Mouse (Mus musculus) neural tube, embryonic 12.5 days (tissue): ENCODE measurements around the gene Tmem198b. TPM values are rescaled to one million over a fixed set of nuclear protein-coding genes. Genes with fewer than 3 reads are reported as not detected.

Source experiments
- ATAC-seq: fragments of 200-750 bp; cut with Nextera tagmentation; 2 replicates; pipeline ENCODE4 v1.8.0; 2017; ENCODE audit warnings: low read depth, mild to moderate bottlenecking, moderate TSS enrichment, moderate library complexity; ENCODE audit not compliant: low FRiP score
- H3K27ac ChIP-seq: fragments of 300-500 bp; sonication (generic); 2 replicates; pipeline ENCODE4 v1.5.1; 2016
- H3K27me3 ChIP-seq: fragments of 300-500 bp; sonication (generic); replicated peaks from 2 replicates; pipeline ENCODE4 v1.6.1; 2016; ENCODE audit warnings: mild to moderate bottlenecking
- H3K36me3 ChIP-seq: fragments of 300-500 bp; sonication (generic); 2 replicates; pipeline ENCODE4 v1.6.1; 2016; ENCODE audit warnings: mild to moderate bottlenecking
- H3K4me1 ChIP-seq: fragments of 300-500 bp; sonication (generic); 2 replicates; pipeline ENCODE4 v1.6.1; 2016
- H3K4me2 ChIP-seq: fragments of 300-500 bp; sonication (generic); replicated peaks from 2 replicates; pipeline ENCODE4 v1.6.1; 2016; ENCODE audit warnings: mild to moderate bottlenecking
- H3K4me3 ChIP-seq: fragments of 300-500 bp; sonication (generic); 2 replicates; pipeline ENCODE4 v1.5.1; 2016
- H3K9ac ChIP-seq: fragments of 300-500 bp; sonication (generic); 2 replicates; pipeline ENCODE4 v1.6.1; 2016; ENCODE audit warnings: mild to moderate bottlenecking
- H3K9me3 ChIP-seq: fragments of 300-500 bp; sonication (generic); 2 replicates; pipeline ENCODE4 v1.6.1; 2016; ENCODE audit warnings: mild to moderate bottlenecking
- WGBS: fragments of 180-500 bp; shearing (Covaris S2); methylation state at CpG from one replicate; pipeline ENCODE4 v1.1.7; 2016; 5-methylcytosine and 5-hydroxymethylcytosine counted together
- polyA plus RNA-seq: library from polyadenylated mRNA; unstranded; fragments of >200 nt; fragmentation: Nextera tagmentation; extraction: Ambion mirVana; gene quantifications from 2 replicates; pipeline ENCODE4 v1.2.1, GENCODE M21; 2016

Tmem198b gene
- polyA plus RNA-seq, 1 experiment from 2014 or later: 19.7 TPM

DNA sequence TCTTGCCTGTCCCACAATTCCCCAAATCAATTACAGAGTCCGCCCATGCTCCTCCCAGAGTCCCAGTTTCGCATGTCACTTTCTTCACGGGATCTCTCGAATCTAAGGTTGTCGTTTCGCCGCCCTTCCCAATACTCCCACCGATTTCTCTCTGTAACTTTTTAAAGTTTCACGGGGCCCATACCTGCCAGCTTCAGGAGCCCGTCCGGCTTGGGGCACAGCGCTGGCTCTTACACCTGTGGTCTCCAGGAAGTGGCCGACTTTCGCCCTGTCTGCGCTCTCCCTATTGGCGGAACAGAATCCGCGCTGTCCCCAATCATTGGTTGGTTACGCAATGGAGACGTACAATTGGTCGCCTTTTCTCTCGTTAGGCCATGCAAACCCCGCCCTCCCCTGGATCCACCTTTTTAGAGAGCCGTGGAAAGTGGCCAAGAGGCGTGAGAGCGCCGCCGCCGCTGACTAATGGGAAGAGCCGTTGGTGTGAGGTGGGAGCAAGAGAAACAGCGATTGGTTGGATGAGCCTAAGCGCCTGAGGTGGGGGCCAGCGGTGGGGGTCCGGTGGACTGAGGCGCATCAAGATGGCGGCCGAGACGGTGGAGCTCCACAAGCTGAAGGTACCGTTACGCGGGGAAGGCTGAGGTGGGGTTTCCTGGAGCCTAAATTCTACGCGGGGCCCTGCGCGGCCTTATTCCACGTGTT lies 17.3 kb upstream of the Tmem198b start, which contains the start of gene Ormdl2:
Ormdl2 (minus strand) TSS at position 288 of the 699 bp plus-strand sequence.
- no peaks in the 10 kb centered on the region for H3K9me3 ChIP-seq
- peak within 1 kb of the TSS; percentile 81 for H3K4me3 ChIP-seq
- no peak within 1 kb of the TSS for H3K27ac ChIP-seq
- peak within 1 kb of the TSS; percentile 70 for H3K9ac ChIP-seq
- H3K36me3 ChIP-seq: peaks cover 32% of the 10 kb centered on the region
- peaks cover 17% of the 10 kb centered on the region for H3K4me1 ChIP-seq
- no peaks in the 10 kb centered on the region for H3K27me3 ChIP-seq
- peak within 1 kb of the TSS; percentile 79 for H3K4me2 ChIP-seq
- peak; percentile 100 for ATAC-seq
- WGBS: under 1% methylated on average over 46 of the region's 46 CpGs

GRCm38 (mm10) chr10:128820217-128820616 lies 16.0 kb upstream of the Tmem198b start:
- Histone ChIP-seq H3K36me3 (peaks cover 43% of the 10 kb centered on the region), H3K4me3 (no peak overlapping the region), H3K9me3 (no peaks in the 10 kb centered on the region), H3K27ac (no peak overlapping the region), H3K4me2 (no peak overlapping the region), H3K27me3 (no peaks in the 10 kb centered on the region), H3K9ac (no peak overlapping the region), H3K4me1 (peaks cover 17% of the 10 kb centered on the region)
- 93% methylated on average over 4 of the region's 4 CpGs for WGBS
- no peak for ATAC-seq

- Histone ChIP-seq H3K9ac (no peak within 1 kb of the TSS), H3K27ac (no peak within 1 kb of the TSS), H3K4me3 (no peak within 1 kb of the TSS), H3K4me2 (no peak within 1 kb of the TSS), H3K36me3 (peaks cover 58% of the 10 kb centered on the region), H3K4me1 (peaks cover 8% of the 10 kb centered on the region; the same call in 1 of the 2 replicates), H3K27me3 (no peaks in the 10 kb centered on the region), H3K9me3 (no peaks in the 10 kb centered on the region)
- no peak for ATAC-seq
- 92% methylated on average over 13 of the region's 13 CpGs for WGBS
Observed at GRCm38 (mm10) chr10:128817033-128817432, 12.9 kb upstream of the Tmem198b start, which contains the start of gene Sarnp. Sarnp (plus strand) TSS chr10:128817333.

DNA sequence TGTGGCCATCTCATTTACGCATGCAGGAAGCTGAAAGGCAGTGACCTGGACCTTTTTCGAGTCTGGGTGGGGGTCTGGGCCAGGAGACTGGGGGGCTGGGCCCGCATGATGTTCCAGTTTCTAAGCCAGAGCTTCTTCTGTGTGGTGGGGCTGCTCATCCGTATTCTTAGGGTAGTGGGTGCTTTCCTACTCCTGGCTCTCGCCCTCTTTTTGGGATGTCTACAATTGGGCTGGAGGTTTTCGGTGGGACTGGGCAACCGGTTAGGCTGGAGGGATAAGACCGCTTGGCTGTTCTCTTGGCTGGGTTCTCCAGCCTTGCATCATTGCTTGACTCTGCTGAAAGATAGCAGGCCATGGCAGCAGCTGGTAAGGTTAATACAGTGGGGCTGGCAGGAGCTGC lies 2.8 kb upstream of the Tmem198b start:
- peak overlapping the region; percentile 13 for H3K4me3 ChIP-seq
- no peaks in the 10 kb centered on the region for H3K27me3 ChIP-seq
- 91% methylated on average over 8 of the region's 8 CpGs for WGBS

GRCm38 (mm10) chr10:128806086-128806485 lies 1.9 kb upstream of the Tmem198b start:
- ATAC-seq: no peak
- H3K4me2 ChIP-seq: peak overlapping the region; percentile 78
- peak overlapping the region; percentile 78 for H3K9ac ChIP-seq
- peaks cover 53% of the 10 kb centered on the region for H3K4me1 ChIP-seq
- H3K36me3 ChIP-seq: peaks cover 25% of the 10 kb centered on the region
- no peaks in the 10 kb centered on the region for H3K9me3 ChIP-seq
- H3K27ac ChIP-seq: no peak overlapping the region
- H3K4me3 ChIP-seq: peak overlapping the region; percentile 82
- WGBS: 67% methylated on average over 6 of the region's 6 CpGs
- H3K27me3 ChIP-seq: no peaks in the 10 kb centered on the region

More for the DNA sequence above, 2.8 kb upstream of the Tmem198b start:
- Histone ChIP-seq H3K27ac (no peak overlapping the region), H3K9me3 (no peaks in the 10 kb centered on the region), H3K9ac (peak overlapping the region; percentile 78; the same call in 1 of the 2 replicates), H3K36me3 (peaks cover 20% of the 10 kb centered on the region), H3K4me1 (peaks cover 53% of the 10 kb centered on the region), H3K4me2 (peak overlapping the region; percentile 78)
- no peak for ATAC-seq

DNA sequence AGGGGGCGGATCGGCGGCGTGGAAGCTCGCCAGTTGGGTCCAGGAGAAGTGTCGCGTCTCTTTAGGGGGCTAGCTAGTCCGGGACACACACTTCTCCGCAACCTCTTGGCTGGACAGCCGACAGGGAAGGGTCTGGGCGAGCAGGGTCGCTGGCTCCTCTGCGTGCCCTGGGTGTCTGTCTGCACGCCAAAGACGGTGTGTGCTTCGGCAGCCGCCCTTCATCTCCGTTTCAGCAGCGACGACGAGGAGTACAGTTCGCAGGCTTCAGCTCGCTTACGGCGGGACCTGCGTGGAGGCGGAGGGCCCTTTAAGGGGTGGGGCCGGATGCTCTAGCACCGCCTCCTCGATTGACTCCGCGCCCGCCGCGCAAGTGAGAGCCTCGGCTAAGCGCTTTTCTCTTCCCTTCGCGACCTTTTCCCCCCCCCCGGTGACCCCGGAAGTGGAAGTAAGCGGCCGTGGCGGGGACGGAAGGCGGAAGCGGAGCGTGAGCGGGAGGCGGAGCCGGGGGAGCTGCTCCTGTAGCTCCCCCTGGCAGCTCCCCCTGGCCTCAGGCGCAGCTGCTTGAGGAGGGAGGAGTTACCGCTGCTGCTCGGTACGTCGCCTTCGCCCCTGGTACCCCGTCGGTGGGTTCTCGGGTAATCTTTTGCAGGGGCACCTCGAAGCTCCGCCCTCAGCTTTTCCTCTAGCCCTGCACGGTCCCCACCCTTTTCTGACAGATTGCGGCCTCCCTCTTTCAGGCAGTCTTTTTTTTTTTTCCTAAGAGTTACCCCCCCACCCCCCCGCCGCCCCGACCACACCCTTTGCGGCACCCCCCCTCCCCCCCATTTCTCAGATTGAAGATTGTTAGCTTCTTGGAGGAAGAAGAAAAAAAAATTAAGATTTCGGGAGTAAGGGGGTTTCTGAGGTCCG lies 1.2 kb upstream of the Tmem198b start:
- Histone ChIP-seq H3K27me3 (no peaks in the 10 kb centered on the region), H3K9me3 (no peaks in the 10 kb centered on the region), H3K4me2 (peak overlapping the region; percentile 78), H3K27ac (peak overlapping the region; percentile 95), H3K36me3 (peaks cover 30% of the 10 kb centered on the region), H3K4me1 (peaks cover 53% of the 10 kb centered on the region), H3K4me3 (peak overlapping the region; percentile 82), H3K9ac (peak overlapping the region; percentile 78)
- peak; percentile 93 for ATAC-seq
- under 1% methylated on average over 66 of the region's 70 CpGs for WGBS

GRCm38 (mm10) chr10:128803771-128804270 lies 349 bp downstream of the Tmem198b start, which contains the start of gene Dnajc14:
Dnajc14 (plus strand) TSS chr10:128804062.
- H3K9me3 ChIP-seq: no peaks in the 10 kb centered on the region
- peaks cover 29% of the 10 kb centered on the region for H3K36me3 ChIP-seq
- H3K27ac ChIP-seq: peak within 1 kb of the TSS; percentile 95
- under 1% methylated on average over 14 of the region's 14 CpGs for WGBS
- H3K4me2 ChIP-seq: peak within 1 kb of the TSS; percentile 78
- peak within 1 kb of the TSS; percentile 82 for H3K4me3 ChIP-seq
- peaks cover 45% of the 10 kb centered on the region for H3K4me1 ChIP-seq
- ATAC-seq: peak; percentile 3; the same call in 1 of the 2 replicates
- H3K9ac ChIP-seq: peak within 1 kb of the TSS; percentile 78
- no peaks in the 10 kb centered on the region for H3K27me3 ChIP-seq

DNA sequence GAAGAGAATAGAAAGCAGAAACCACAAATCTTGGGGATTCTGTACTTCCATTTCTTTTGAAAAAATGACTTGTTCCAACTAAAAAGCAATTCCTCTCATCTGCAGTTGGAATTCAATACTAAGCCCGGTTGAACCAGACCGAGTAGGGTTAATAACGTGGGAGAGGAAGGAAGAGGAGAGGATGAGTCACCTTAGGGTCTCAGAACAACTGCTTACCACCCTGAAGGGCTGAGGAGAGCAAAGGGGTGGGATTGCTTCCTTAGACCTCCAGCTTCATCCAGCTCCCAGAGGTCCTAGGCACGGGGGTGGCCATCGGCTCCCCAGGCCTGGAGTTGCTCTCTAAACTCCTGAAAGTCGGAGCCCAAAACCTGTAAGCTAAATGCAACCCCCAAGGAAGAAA lies 809 bp downstream of the Tmem198b start:
- Histone ChIP-seq H3K9ac (peak overlapping the region; percentile 78), H3K4me2 (peak overlapping the region; percentile 78), H3K9me3 (no peaks in the 10 kb centered on the region), H3K4me3 (peak overlapping the region; percentile 82), H3K27me3 (no peaks in the 10 kb centered on the region), H3K27ac (no peak overlapping the region; the same call in 1 of the 2 replicates), H3K4me1 (peaks cover 40% of the 10 kb centered on the region), H3K36me3 (peaks cover 24% of the 10 kb centered on the region)
- 20% methylated on average over 6 of the region's 6 CpGs for WGBS
- ATAC-seq: no peak

GRCm38 (mm10) chr10:128802956-128803355 lies 1.2 kb downstream of the Tmem198b start:
- Histone ChIP-seq H3K27ac (no peak overlapping the region), H3K4me2 (peak overlapping the region; percentile 78), H3K9me3 (no peaks in the 10 kb centered on the region), H3K4me1 (peaks cover 36% of the 10 kb centered on the region), H3K9ac (peak overlapping the region; percentile 78), H3K36me3 (peaks cover 21% of the 10 kb centered on the region; the same call in 1 of the 2 replicates), H3K27me3 (no peaks in the 10 kb centered on the region), H3K4me3 (peak overlapping the region; percentile 82; the same call in 1 of the 2 replicates)
- ATAC-seq: no peak
- 67% methylated on average over 4 of the region's 4 CpGs for WGBS

DNA sequence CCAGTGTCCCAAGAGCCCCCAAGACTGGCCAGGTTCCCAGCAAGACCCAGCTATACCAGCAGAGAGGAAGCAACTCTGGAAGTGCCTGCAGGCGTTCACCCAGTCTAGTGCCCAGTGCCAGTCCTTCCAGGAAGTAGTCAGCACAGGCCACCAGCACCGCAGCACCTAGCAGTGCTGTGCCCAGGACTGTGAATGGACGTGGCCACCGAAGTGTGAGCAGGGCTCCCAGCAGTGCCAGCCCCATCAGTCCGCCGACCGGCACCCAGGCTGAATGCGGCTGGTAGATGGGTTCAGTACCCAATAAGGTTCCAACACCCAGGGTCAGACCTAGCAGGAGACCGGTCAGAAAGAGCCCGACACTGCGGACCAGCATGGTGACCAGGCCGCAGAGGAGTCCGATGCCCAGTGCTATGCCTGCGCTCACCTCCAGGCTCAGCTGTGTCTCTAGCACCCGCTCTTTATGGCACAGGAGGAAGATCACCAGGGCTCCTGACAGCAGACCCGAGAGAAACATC lies 2.1 kb downstream of the Tmem198b start:
- Histone ChIP-seq H3K9ac (0 out of 2 replicates have a peak overlapping the region, but pooled peaks have one; percentile 29), H3K9me3 (no peaks in the 10 kb centered on the region), H3K36me3 (peaks cover 21% of the 10 kb centered on the region; the same call in 1 of the 2 replicates), H3K4me2 (peak overlapping the region; percentile 3; the same call in 1 of the 2 replicates), H3K27ac (no peak overlapping the region), H3K4me1 (peaks cover 27% of the 10 kb centered on the region), H3K27me3 (no peaks in the 10 kb centered on the region), H3K4me3 (no peak overlapping the region)
- no peak for ATAC-seq
- WGBS: 86% methylated on average over 16 of the region's 16 CpGs

DNA sequence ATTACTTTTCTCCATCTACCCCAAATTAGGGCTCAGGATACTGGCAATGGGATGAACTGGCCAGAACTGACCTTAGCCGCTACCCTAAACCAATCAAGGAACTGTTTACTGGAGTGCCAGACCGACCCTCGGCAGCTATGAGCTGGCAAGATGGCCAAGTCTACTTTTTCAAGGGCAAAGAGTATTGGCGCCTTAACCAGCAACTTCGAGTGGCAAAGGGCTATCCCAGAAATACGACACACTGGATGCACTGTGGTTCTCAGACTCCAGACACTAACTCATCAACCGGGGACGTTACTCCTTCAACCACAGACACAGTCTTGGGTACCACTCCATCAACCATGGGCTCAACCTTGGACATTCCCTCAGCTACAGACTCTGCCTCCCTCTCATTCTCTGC lies 5.5 kb downstream of the Tmem198b start:
- H3K9ac ChIP-seq: no peak overlapping the region
- peaks cover 18% of the 10 kb centered on the region; the same call in 1 of the 2 replicates for H3K36me3 ChIP-seq
- ATAC-seq: no peak
- H3K27ac ChIP-seq: no peak overlapping the region
- no peaks in the 10 kb centered on the region for H3K9me3 ChIP-seq
- H3K4me3 ChIP-seq: no peak overlapping the region
- H3K4me1 ChIP-seq: peaks cover 16% of the 10 kb centered on the region
- H3K27me3 ChIP-seq: no peaks in the 10 kb centered on the region
- WGBS: 94% methylated on average over 8 of the region's 8 CpGs
- H3K4me2 ChIP-seq: no peak overlapping the region
